Mouse (Mus musculus): ENCODE data around the gene Slc26a10. TPM values are rescaled to one million over a fixed set of nuclear protein-coding genes. Genes with fewer than 3 reads are reported as not detected.
"Not testable (repeated sequence)": the region's sequence is repeated elsewhere in the genome, so short reads cannot be mapped to it uniquely, and the experiment has no call there.

Slc26a10 gene
- polyA plus RNA-seq, 1 experiment from 2014 or later, result 2.3 TPM

DNA sequence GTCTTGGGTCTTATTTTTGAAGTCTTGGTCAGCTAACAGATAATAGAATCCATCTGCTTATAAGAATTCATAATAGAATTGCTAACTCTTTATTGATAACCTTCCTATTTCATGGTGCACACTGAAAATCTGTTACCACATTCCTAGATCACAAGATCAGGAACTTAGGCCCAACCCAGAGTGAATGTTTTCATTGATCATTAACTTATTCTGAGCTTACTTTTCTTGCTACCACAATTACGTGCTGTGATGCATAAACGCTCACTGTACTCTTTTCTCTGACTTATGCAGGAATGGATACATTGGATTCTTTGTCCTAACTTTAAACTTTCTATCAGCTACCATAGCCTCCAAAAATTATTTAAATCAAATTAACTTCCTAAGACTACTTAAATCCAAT lies 26.2 kb downstream of the Slc26a10 start:
- Histone ChIP-seq H3K9me3 (ENCODE audit: control insufficient read depth, low read length) (no peaks in the 10 kb centered on the region), H3K9ac (ENCODE audit: low read depth, low read length) (no peak overlapping the region), H3K36me3 (ENCODE audit: control insufficient read depth, insufficient read depth, low read length) (no peaks in the 10 kb centered on the region), H3K27ac (ENCODE audit: low read depth, low read length) (peak overlapping the region; percentile 71; the same call in 1 of the 2 replicates), H3K4me1 (ENCODE audit: control insufficient read depth, insufficient read depth, low read length) (no peaks in the 10 kb centered on the region), H3K27me3 (ENCODE audit: control insufficient read depth, insufficient read depth, low read length) (no peaks in the 10 kb centered on the region), H3K4me3 (ENCODE audit: low read length) (no peak overlapping the region), H3K4me2 (replicated peaks; ENCODE audit: low read depth, low read length) (no peak overlapping the region)
- 67% methylated on average over 2 of the region's 2 CpGs for WGBS
- ATAC-seq (ENCODE audit: low FRiP score, low TSS enrichment), result no peak

DNA sequence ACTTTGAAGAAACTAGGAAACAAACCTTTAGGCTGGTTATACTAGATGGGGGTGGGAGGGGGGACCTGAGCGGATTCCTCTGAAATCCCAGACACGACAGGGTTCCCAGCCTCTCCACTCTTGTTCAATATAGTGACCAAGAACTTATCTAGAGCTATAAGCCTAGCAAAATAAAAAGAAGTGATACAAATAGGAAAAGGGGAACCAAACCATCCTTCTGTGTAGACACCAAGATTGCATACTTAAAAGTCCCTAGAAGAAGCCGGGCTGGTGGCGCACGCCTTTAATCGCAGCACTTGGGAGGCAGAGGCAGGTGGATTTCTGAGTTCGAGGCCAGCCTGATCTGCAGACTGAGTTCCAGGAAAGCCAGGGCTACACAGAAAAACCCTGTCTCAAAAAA lies 27.1 kb downstream of the Slc26a10 start:
- no peaks in the 10 kb centered on the region for H3K4me1 ChIP-seq (ENCODE audit: control insufficient read depth, insufficient read depth, low read length)
- H3K27ac ChIP-seq (ENCODE audit: low read depth, low read length), result no peak overlapping the region
- no peak overlapping the region for H3K9ac ChIP-seq (ENCODE audit: low read depth, low read length)
- H3K36me3 ChIP-seq (ENCODE audit: control insufficient read depth, insufficient read depth, low read length), result no peaks in the 10 kb centered on the region
- H3K4me3 ChIP-seq (ENCODE audit: low read length), result no peak overlapping the region
- 92% methylated on average over 7 of the region's 7 CpGs for WGBS
- no peak overlapping the region for H3K4me2 ChIP-seq (replicated peaks; ENCODE audit: low read depth, low read length)
- no peaks in the 10 kb centered on the region for H3K27me3 ChIP-seq (ENCODE audit: control insufficient read depth, insufficient read depth, low read length)
- no peaks in the 10 kb centered on the region for H3K9me3 ChIP-seq (ENCODE audit: control insufficient read depth, low read length)
- no peak for ATAC-seq (ENCODE audit: low FRiP score, low TSS enrichment)

DNA sequence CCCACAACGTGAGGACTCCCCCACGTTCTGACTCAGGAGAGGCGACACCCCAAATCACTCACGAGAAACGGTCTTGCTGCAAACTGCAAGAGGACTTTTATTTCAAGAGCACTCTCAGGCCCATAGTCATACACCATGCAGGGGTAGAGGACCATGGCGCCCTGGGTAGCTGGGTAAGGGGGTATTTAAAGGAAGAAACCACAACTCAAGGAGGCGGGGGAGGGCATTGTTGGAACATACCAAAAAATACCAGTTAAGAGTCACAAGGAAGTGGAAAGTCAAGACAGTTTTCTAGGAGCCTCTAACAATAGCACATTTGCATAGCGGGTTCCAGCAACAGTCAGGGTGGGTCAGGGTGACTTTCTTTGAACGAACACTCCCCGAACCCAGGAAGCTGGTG lies 27.9 kb downstream of the Slc26a10 start:
- not testable (repeated sequence) for H3K9me3 ChIP-seq (ENCODE audit: control insufficient read depth, low read length); H3K9ac ChIP-seq (ENCODE audit: low read depth, low read length); ATAC-seq (ENCODE audit: low FRiP score, low TSS enrichment); H3K36me3 ChIP-seq (ENCODE audit: control insufficient read depth, insufficient read depth, low read length); H3K27ac ChIP-seq (ENCODE audit: low read depth, low read length); H3K4me3 ChIP-seq (ENCODE audit: low read length); H3K4me2 ChIP-seq (replicated peaks; ENCODE audit: low read depth, low read length); H3K4me1 ChIP-seq (ENCODE audit: control insufficient read depth, insufficient read depth, low read length); H3K27me3 ChIP-seq (ENCODE audit: control insufficient read depth, insufficient read depth, low read length)
- 87% methylated on average over 10 of the region's 10 CpGs for WGBS

GRCm38 (mm10) chr10:127151233-127151632 lies 29.2 kb downstream of the Slc26a10 start:
- not testable (repeated sequence) for H3K9ac ChIP-seq (ENCODE audit: low read depth, low read length); ATAC-seq (ENCODE audit: low FRiP score, low TSS enrichment); H3K4me3 ChIP-seq (ENCODE audit: low read length); H3K27me3 ChIP-seq (ENCODE audit: control insufficient read depth, insufficient read depth, low read length); H3K4me1 ChIP-seq (ENCODE audit: control insufficient read depth, insufficient read depth, low read length); H3K4me2 ChIP-seq (replicated peaks; ENCODE audit: low read depth, low read length); H3K27ac ChIP-seq (ENCODE audit: low read depth, low read length); H3K9me3 ChIP-seq (ENCODE audit: control insufficient read depth, low read length); H3K36me3 ChIP-seq (ENCODE audit: control insufficient read depth, insufficient read depth, low read length)
- WGBS, result 87% methylated on average over 3 of the region's 3 CpGs

DNA sequence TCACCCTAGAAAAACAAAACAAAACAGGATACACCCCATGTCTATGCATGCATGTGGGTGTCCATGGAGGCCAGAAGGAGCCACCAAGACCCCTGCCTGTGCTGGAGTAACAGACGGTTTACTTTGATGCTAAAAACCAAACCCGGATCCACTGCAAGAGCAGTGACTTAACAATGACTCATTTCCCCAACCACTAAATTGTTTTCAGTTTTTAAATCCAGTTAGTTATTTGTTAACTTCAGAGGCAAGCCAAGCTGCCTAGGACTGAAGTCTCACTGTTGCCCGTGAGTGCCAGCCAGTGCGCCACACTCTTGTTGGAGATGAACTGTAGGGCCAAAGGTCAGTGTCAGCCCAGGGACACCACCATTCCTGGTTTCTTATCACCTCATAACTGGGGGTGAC lies 30.0 kb downstream of the Slc26a10 start:
- H3K4me2 ChIP-seq (replicated peaks; ENCODE audit: low read depth, low read length), result no peak overlapping the region
- no peaks in the 10 kb centered on the region for H3K36me3 ChIP-seq (ENCODE audit: control insufficient read depth, insufficient read depth, low read length)
- H3K27me3 ChIP-seq (ENCODE audit: control insufficient read depth, insufficient read depth, low read length), result no peaks in the 10 kb centered on the region
- H3K4me1 ChIP-seq (ENCODE audit: control insufficient read depth, insufficient read depth, low read length), result no peaks in the 10 kb centered on the region
- no peak overlapping the region for H3K4me3 ChIP-seq (ENCODE audit: low read length)
- WGBS, result 65% methylated on average over 4 of the region's 4 CpGs
- ATAC-seq (ENCODE audit: low FRiP score, low TSS enrichment), result no peak
- H3K27ac ChIP-seq (ENCODE audit: low read depth, low read length), result no peak overlapping the region
- H3K9ac ChIP-seq (ENCODE audit: low read depth, low read length), result no peak overlapping the region
- no peaks in the 10 kb centered on the region for H3K9me3 ChIP-seq (ENCODE audit: control insufficient read depth, low read length)

- Histone ChIP-seq H3K27me3 (ENCODE audit: control insufficient read depth, insufficient read depth, low read length) (no peaks in the 10 kb centered on the region), H3K36me3 (ENCODE audit: control insufficient read depth, insufficient read depth, low read length) (no peaks in the 10 kb centered on the region), H3K4me3 (ENCODE audit: low read length) (no peak overlapping the region), H3K27ac (ENCODE audit: low read depth, low read length) (no peak overlapping the region), H3K4me1 (ENCODE audit: control insufficient read depth, insufficient read depth, low read length) (no peaks in the 10 kb centered on the region), H3K9ac (ENCODE audit: low read depth, low read length) (no peak overlapping the region), H3K4me2 (replicated peaks; ENCODE audit: low read depth, low read length) (no peak overlapping the region), H3K9me3 (ENCODE audit: control insufficient read depth, low read length) (no peaks in the 10 kb centered on the region)
- ATAC-seq (ENCODE audit: low FRiP score, low TSS enrichment), result no peak
- 70% methylated on average over 6 of the region's 6 CpGs for WGBS
These were observed 33.3 kb downstream of the Slc26a10 start for GRCm38 (mm10) chr10:127147135-127147534.

- no peaks in the 10 kb centered on the region for H3K4me1 ChIP-seq (ENCODE audit: control insufficient read depth, insufficient read depth, low read length)
- H3K27ac ChIP-seq (ENCODE audit: low read depth, low read length), result no peak overlapping the region
- no peaks in the 10 kb centered on the region for H3K36me3 ChIP-seq (ENCODE audit: control insufficient read depth, insufficient read depth, low read length)
- H3K9me3 ChIP-seq (ENCODE audit: control insufficient read depth, low read length), result no peaks in the 10 kb centered on the region
- no peak overlapping the region for H3K9ac ChIP-seq (ENCODE audit: low read depth, low read length)
- H3K4me2 ChIP-seq (replicated peaks; ENCODE audit: low read depth, low read length), result no peak overlapping the region
- H3K27me3 ChIP-seq (ENCODE audit: control insufficient read depth, insufficient read depth, low read length), result no peaks in the 10 kb centered on the region
- no peak for ATAC-seq (ENCODE audit: low FRiP score, low TSS enrichment)
- 72% methylated on average over 4 of the region's 5 CpGs for WGBS
- H3K4me3 ChIP-seq (ENCODE audit: low read length), result no peak overlapping the region
These were observed 35.1 kb downstream of the Slc26a10 start for GRCm38 (mm10) chr10:127145303-127145702.

GRCm38 (mm10) chr10:127144536-127144935 lies 35.9 kb downstream of the Slc26a10 start:
- Histone ChIP-seq H3K4me2 (replicated peaks; ENCODE audit: low read depth, low read length) (no peak overlapping the region), H3K9me3 (ENCODE audit: control insufficient read depth, low read length) (no peaks in the 10 kb centered on the region), H3K4me3 (ENCODE audit: low read length) (no peak overlapping the region), H3K27me3 (ENCODE audit: control insufficient read depth, insufficient read depth, low read length) (no peaks in the 10 kb centered on the region), H3K36me3 (ENCODE audit: control insufficient read depth, insufficient read depth, low read length) (no peaks in the 10 kb centered on the region), H3K4me1 (ENCODE audit: control insufficient read depth, insufficient read depth, low read length) (no peaks in the 10 kb centered on the region), H3K9ac (ENCODE audit: low read depth, low read length) (no peak overlapping the region), H3K27ac (ENCODE audit: low read depth, low read length) (no peak overlapping the region)
- no peak for ATAC-seq (ENCODE audit: low FRiP score, low TSS enrichment)
- 82% methylated on average over 7 of the region's 7 CpGs for WGBS

DNA sequence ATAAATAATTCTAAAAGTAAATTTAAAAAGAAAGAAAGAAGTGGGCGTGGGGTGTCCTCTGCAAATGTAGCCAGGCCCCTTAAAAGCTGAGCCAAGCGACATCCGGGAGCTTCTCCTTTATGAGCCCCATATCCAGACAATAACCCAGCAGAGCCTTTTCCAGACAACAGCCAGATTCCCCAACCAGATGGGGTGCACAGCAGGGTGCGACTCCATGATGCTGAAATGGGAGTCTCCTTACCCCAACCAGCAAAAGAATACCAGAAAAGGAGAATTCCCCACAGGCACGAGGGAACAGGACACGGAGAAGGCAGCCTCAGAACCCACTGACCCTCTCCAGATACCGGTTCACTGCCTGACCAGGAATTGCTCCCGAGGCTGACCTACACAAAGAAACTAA lies 37.2 kb downstream of the Slc26a10 start:
- H3K4me1 ChIP-seq (ENCODE audit: control insufficient read depth, insufficient read depth, low read length), result no peaks in the 10 kb centered on the region
- H3K4me2 ChIP-seq (replicated peaks; ENCODE audit: low read depth, low read length), result no peak overlapping the region
- no peaks in the 10 kb centered on the region for H3K36me3 ChIP-seq (ENCODE audit: control insufficient read depth, insufficient read depth, low read length)
- no peaks in the 10 kb centered on the region for H3K27me3 ChIP-seq (ENCODE audit: control insufficient read depth, insufficient read depth, low read length)
- H3K9ac ChIP-seq (ENCODE audit: low read depth, low read length), result no peak overlapping the region
- no peak for ATAC-seq (ENCODE audit: low FRiP score, low TSS enrichment)
- H3K9me3 ChIP-seq (ENCODE audit: control insufficient read depth, low read length), result no peaks in the 10 kb centered on the region
- H3K4me3 ChIP-seq (ENCODE audit: low read length), result no peak overlapping the region
- no peak overlapping the region for H3K27ac ChIP-seq (ENCODE audit: low read depth, low read length)
- WGBS, result 89% methylated on average over 8 of the region's 8 CpGs

GRCm38 (mm10) chr10:127141500-127141899 lies 38.9 kb downstream of the Slc26a10 start:
- 60% methylated on average over 8 of the region's 8 CpGs for WGBS
- no peak for ATAC-seq (ENCODE audit: low FRiP score, low TSS enrichment)

More at GRCm38 (mm10) chr10:127141500-127141899, 38.9 kb downstream of the Slc26a10 start:
- Histone ChIP-seq H3K4me3 (ENCODE audit: low read length) (no peak overlapping the region), H3K4me1 (ENCODE audit: control insufficient read depth, insufficient read depth, low read length) (no peaks in the 10 kb centered on the region), H3K27ac (ENCODE audit: low read depth, low read length) (no peak overlapping the region), H3K36me3 (ENCODE audit: control insufficient read depth, insufficient read depth, low read length) (no peaks in the 10 kb centered on the region), H3K9ac (ENCODE audit: low read depth, low read length) (no peak overlapping the region), H3K9me3 (ENCODE audit: control insufficient read depth, low read length) (no peaks in the 10 kb centered on the region), H3K4me2 (replicated peaks; ENCODE audit: low read depth, low read length) (no peak overlapping the region), H3K27me3 (ENCODE audit: control insufficient read depth, insufficient read depth, low read length) (no peaks in the 10 kb centered on the region)
